Mouse (Mus musculus) left cerebral cortex, postnatal 10 days (tissue): ENCODE results near the gene Dnah8. TPM values are rescaled to one million over a fixed set of nuclear protein-coding genes. Genes with fewer than 3 reads are reported as not detected.

Experiments used
- DNase-seq, 2 experiments: peaks; one replicate each; pipeline ENCODE4 v3.0.0; 2021 to 2022; ENCODE audit warnings: low spot score in 2 of 2, mixed read lengths in 1 of 2; ENCODE audit errors: extremely low spot score in 1 of 2
- intact Hi-C: fragments of 180-260 bp; cut with DNase I; formaldehyde crosslinking; loops from one replicate; pipeline ENCODE4 v1.15.1; 2025
- total RNA-seq, 2 experiments: library from RNA; stranded (reverse); gene quantifications; 2 replicates each; pipeline ENCODE4 v1.2.3; 2021

The Dnah8 gene
- total RNA-seq, 2 experiments from 2014 or later: 1.4 to 4.6 TPM

- no peak for DNase-seq
- intact Hi-C loops: no loop called here
Observed at GRCm38 (mm10) chr17:30892086-30892485, 267.9 kb downstream of the Dnah8 start.

GRCm38 (mm10) chr17:30892730-30893129 lies 268.6 kb downstream of the Dnah8 start:
- intact Hi-C loops: no loop called here
- no peak for DNase-seq

DNA sequence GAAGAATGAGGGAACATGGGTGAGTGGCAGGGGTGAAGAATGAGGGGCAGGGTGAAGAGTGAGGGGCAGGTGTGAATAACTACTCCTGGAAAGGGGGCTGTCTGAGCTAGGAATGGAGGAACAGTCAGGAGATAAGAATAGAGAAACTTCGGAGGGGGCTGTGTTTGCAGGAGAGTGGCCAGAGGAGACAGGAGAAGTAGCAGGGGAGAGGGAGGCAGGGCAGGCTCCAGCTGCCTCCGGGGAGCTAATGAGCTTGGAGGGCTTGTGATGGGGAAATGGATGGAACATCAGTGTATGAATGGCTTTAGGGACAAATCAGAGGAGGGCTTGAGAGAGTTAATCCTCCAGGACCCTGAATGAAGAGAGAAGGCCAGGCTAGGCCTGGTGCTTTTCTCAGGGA lies 272.9 kb downstream of the Dnah8 start:
- intact Hi-C loops: no loop called here
- no peak for DNase-seq

GRCm38 (mm10) chr17:30901627-30902026 lies 277.5 kb downstream of the Dnah8 start, which contains the start of gene Glp1r:
TSS of gene Glp1r (plus strand) at chr17:30901817.
- intact Hi-C loops: no loop called here
- DNase-seq: no peak

GRCm38 (mm10) chr17:30904096-30904495 lies 279.9 kb downstream of the Dnah8 start:
- intact Hi-C loops: no loop called here
- DNase-seq: no peak

DNA sequence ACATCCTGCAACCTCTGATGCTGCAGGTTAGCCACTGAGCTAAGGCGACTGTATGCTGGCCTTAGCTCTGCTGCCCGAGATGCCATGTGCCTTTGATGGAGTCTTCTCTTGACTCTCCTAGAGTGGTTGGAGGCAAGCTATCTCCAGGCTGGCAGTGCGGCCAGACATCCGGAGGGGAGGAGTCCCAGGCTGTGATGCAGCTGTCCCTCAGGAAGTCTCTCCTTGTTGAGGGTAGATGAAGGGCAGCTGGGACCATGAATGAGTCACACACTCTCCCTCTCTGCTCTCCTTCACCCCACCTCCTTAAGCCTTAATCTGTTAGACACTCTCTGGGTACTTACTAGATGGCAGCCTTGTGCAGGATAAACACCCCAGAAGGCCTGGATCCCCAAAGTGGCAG lies 283.4 kb downstream of the Dnah8 start:
- intact Hi-C loops: no loop called here

GRCm38 (mm10) chr17:30910866-30911731 lies 286.9 kb downstream of the Dnah8 start:
- peak in 1 of 2 experiments; percentile 43 for DNase-seq
- intact Hi-C loops: no loop called here

More for the DNA sequence above, 283.4 kb downstream of the Dnah8 start:
- no peak for DNase-seq

DNA sequence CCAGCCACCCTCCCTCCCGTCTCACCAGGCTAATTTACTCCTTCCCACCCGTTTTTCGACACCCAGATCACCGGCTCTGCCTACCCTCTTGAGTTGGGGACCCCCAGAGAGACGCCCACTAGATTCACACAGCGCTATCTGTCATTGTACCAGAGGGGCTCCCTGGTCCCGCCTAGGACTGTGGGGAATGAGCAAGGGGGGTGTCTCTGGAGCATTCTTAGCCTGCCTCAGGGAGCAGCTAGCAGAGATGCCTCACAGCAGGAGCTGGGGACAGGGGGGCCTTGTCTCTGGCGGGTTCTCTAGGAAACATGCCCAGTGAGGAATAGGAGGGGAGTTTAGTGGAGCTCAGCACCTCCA lies 287.6 kb downstream of the Dnah8 start:
- no peak for DNase-seq
- intact Hi-C loops: no loop called here

GRCm38 (mm10) chr17:30912536-30912935 lies 288.4 kb downstream of the Dnah8 start:
- intact Hi-C loops: no loop called here
- no peak for DNase-seq

GRCm38 (mm10) chr17:30914264-30914663 lies 290.1 kb downstream of the Dnah8 start:
- intact Hi-C loops: no loop called here
- no peak for DNase-seq

DNA sequence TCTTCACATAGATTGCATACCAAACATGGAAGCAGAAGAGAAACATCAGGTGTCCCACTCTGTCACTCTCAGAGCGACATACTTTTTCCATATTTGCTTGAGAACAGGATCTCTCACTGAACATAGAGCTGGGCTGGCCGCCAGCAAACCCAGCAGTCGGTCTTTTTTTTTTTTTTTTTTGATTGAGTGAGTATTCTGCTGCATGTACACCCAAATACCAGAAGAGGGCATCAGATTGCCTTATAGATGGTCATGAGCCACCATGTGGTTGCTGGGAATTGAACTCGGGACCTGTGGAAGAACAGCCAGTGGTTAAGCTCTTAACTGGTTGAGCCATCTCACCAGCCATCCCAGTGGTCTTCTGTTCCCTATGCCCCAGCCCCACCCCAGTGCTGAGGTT lies 299.4 kb downstream of the Dnah8 start:
- no peak for DNase-seq
- intact Hi-C loops: no loop called here

Other genes with a start within 250 kb of the Dnah8 start
- gene Btbd9, start 47.9 kb upstream of the Dnah8 start, total RNA-seq: 10 to 100 TPM; 88.7 to 93.1 TPM
- gene Glo1, start 2.5 kb downstream of the Dnah8 start, total RNA-seq: 100 to 1,000 TPM; 125 to 130 TPM